Mouse (Mus musculus): Measurements from ENCODE around the gene Catsperz.
A peak's percentile ranks its signal among the peaks of the same experiment; 100 is the strongest.

Gene Catsperz

GRCm38 (mm10) chr19:6947742-6948141 is 22.6 kb upstream of the Catsperz start:
- DNase-seq (ENCODE audit: extremely low read depth, low read depth, low spot score), result no peak

GRCm38 (mm10) chr19:6943709-6944108 is 18.5 kb upstream of the Catsperz start:
- DNase-seq (ENCODE audit: extremely low read depth, low read depth, low spot score), result no peak

GRCm38 (mm10) chr19:6942764-6943163 is 17.6 kb upstream of the Catsperz start:
- DNase-seq (ENCODE audit: extremely low read depth, low read depth, low spot score), result no peak

GRCm38 (mm10) chr19:6942249-6942691 is 17.1 kb upstream of the Catsperz start, which contains the start of gene Gpr137:
Gpr137 (minus strand) TSS chr19:6942480.
- DNase-seq (ENCODE audit: extremely low read depth, low read depth, low spot score), result no peak

GRCm38 (mm10) chr19:6941372-6942248 is 16.4 kb upstream of the Catsperz start, which contains the start of gene Bad:
Bad (plus strand) TSS chr19:6941861.
- DNase-seq (ENCODE audit: extremely low read depth, low read depth, low spot score), result no peak

- DNase-seq (ENCODE audit: extremely low read depth, low read depth, low spot score), result no peak
These were observed 15.5 kb upstream of the Catsperz start for GRCm38 (mm10) chr19:6940396-6941351.

GRCm38 (mm10) chr19:6939106-6940002 is 14.2 kb upstream of the Catsperz start:
- DNase-seq (ENCODE audit: extremely low read depth, low read depth, low spot score), result no peak

GRCm38 (mm10) chr19:6937541-6938465 is 12.6 kb upstream of the Catsperz start:
- DNase-seq (ENCODE audit: extremely low read depth, low read depth, low spot score), result no peak

- DNase-seq (ENCODE audit: extremely low read depth, low read depth, low spot score), result no peak
These were observed 11.1 kb upstream of the Catsperz start for GRCm38 (mm10) chr19:6936299-6936698.

GRCm38 (mm10) chr19:6934195-6934977 is 9.2 kb upstream of the Catsperz start, which contains the start of gene Kcnk4:
Kcnk4 (minus strand) TSS chr19:6934515.
- DNase-seq (ENCODE audit: extremely low read depth, low read depth, low spot score), result no peak

GRCm38 (mm10) chr19:6933436-6934194 is 8.4 kb upstream of the Catsperz start:
- DNase-seq (ENCODE audit: extremely low read depth, low read depth, low spot score), result no peak

- no peak for DNase-seq (ENCODE audit: extremely low read depth, low read depth, low spot score)
These were observed 7.9 kb upstream of the Catsperz start for GRCm38 (mm10) chr19:6933102-6933435.

- no peak for DNase-seq (ENCODE audit: extremely low read depth, low read depth, low spot score)
These were observed 6.8 kb upstream of the Catsperz start for GRCm38 (mm10) chr19:6932018-6932417.

GRCm38 (mm10) chr19:6931002-6931401 is 5.8 kb upstream of the Catsperz start:
- no peak for DNase-seq (ENCODE audit: extremely low read depth, low read depth, low spot score)

GRCm38 (mm10) chr19:6928080-6928479 is 2.9 kb upstream of the Catsperz start:
- no peak for DNase-seq (ENCODE audit: extremely low read depth, low read depth, low spot score)

GRCm38 (mm10) chr19:6926559-6927255 is 1.5 kb upstream of the Catsperz start:
- peak; percentile 83 for DNase-seq (ENCODE audit: extremely low read depth, low read depth, low spot score)

- DNase-seq (ENCODE audit: extremely low read depth, low read depth, low spot score), result no peak
These were observed 590 bp upstream of the Catsperz start for GRCm38 (mm10) chr19:6925611-6926329.

Data from fat pad, adult 2 months (tissue).